Mouse (Mus musculus) ES-E14 (cell line): ENCODE measurements around the gene Sucla2. TPM values are rescaled to one million over a fixed set of nuclear protein-coding genes. Genes with fewer than 3 reads are reported as not detected.

Experiments used
- DNase-seq: peaks from one replicate; pipeline ENCODE4 v3.0.0-alpha.2; 2013; ENCODE audit warnings: low read depth, low spot score
- H3K27ac ChIP-seq: 2 replicates; pipeline ENCODE4 v1.5.1; 2012; ENCODE audit warnings: low read depth, mild to moderate bottlenecking, low read length, moderate library complexity, mixed read lengths; ENCODE audit not compliant: poor library complexity, insufficient read depth, severe bottlenecking
- H3K36me3 ChIP-seq: 2 replicates; pipeline ENCODE4 v1.6.1; 2012; ENCODE audit warnings: mild to moderate bottlenecking, low read length, moderate library complexity, mixed read lengths; ENCODE audit not compliant: control insufficient read depth, poor library complexity, insufficient read depth, severe bottlenecking
- H3K4me1 ChIP-seq, 2 experiments: fragments of 150-350 bp in 1 of 2; sonication (generic) in 1 of 2; 2 replicates each; pipeline ENCODE4 v1.6.1; 2012; ENCODE audit warnings: low read length in 2 of 2, mild to moderate bottlenecking in 1 of 2, mixed read lengths in 1 of 2; ENCODE audit not compliant: control insufficient read depth in 2 of 2, insufficient read depth in 2 of 2, poor library complexity in 1 of 2
- H3K4me3 ChIP-seq, 2 experiments: fragments of 150-350 bp in 1 of 2; sonication (generic) in 1 of 2; 2 replicates each; pipeline ENCODE4 v1.5.1; 2012; ENCODE audit warnings: low read length in 2 of 2, low read depth in 1 of 2, mild to moderate bottlenecking in 1 of 2, mixed read lengths in 1 of 2; ENCODE audit not compliant: insufficient read depth in 1 of 2, poor library complexity in 1 of 2, severe bottlenecking in 1 of 2
- H3K9ac ChIP-seq: 2 replicates; pipeline ENCODE4 v1.6.1; 2012; ENCODE audit warnings: low read depth, mild to moderate bottlenecking, low read length, mixed read lengths; ENCODE audit not compliant: poor library complexity, insufficient read depth, severe bottlenecking
- H3K9me3 ChIP-seq: fragments of 150-350 bp; sonication (generic); 2 replicates; pipeline ENCODE4 v1.6.1; 2012; ENCODE audit warnings: low read depth, mild to moderate bottlenecking, low read length; ENCODE audit not compliant: control insufficient read depth, insufficient read depth
- CHD2 ChIP-seq: IDR thresholded peaks from 2 replicates; pipeline ENCODE4 v1.6.1; 2014; ENCODE audit warnings: mild to moderate bottlenecking, low read depth, low read length, inconsistent platforms
- HCFC1 ChIP-seq: IDR thresholded peaks from 2 replicates; pipeline ENCODE4 v1.6.1; 2012; ENCODE audit warnings: low read length, inconsistent platforms, borderline replicate concordance; ENCODE audit not compliant: insufficient read depth
- MAFK ChIP-seq: IDR thresholded peaks from 2 replicates; pipeline ENCODE4 v1.6.1; 2014; ENCODE audit warnings: mild to moderate bottlenecking, low read depth, low read length, inconsistent platforms; ENCODE audit not compliant: insufficient read depth
- ZC3H11A ChIP-seq: IDR thresholded peaks from 2 replicates; pipeline ENCODE4 v1.6.1; 2012; ENCODE audit warnings: low read depth, mild to moderate bottlenecking, inconsistent platforms, low read length, borderline replicate concordance
- ZNF384 ChIP-seq: IDR thresholded peaks from 2 replicates; pipeline ENCODE4 v1.6.1; 2012; ENCODE audit warnings: low read depth, low read length, inconsistent platforms
- in situ Hi-C, 2 experiments: fragments of 600-800 bp; cut with MboI; formaldehyde crosslinking; loops; one replicate each; pipeline ENCODE4 v1.15.1; 2025; ENCODE audit warnings: low sequenced_read_pairs in 2 of 2, inconsistent platforms in 1 of 2; ENCODE audit not compliant: unreplicated experiment in 2 of 2
- total RNA-seq: library from RNA; depleted of rRNA; stranded (reverse); fragments of 300-350 nt; gene quantifications from 2 replicates; pipeline ENCODE4 v1.2.3, GENCODE M21; 2012

The Sucla2 gene
- total RNA-seq, 1 experiment, result 35.0 TPM

DNA sequence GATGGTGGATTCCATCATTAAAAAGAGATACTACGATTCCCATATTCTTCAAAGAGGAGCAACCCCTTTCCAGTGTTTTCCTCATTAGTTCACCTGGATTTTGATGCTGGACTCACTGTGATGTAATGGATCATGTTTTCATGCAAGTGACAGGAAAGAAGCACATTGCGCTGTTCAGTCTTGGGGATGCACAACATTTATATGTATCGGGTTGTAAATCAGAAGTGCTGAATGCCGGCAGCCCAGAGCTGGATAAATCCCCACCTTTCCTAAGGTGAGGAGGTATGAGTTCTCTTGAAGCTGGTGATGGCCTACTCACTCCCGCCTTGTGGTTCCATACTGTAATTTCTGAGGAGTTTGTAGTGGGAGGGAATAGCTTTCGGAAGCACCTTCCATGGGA is 31.8 kb upstream of the Sucla2 start:
- no peak for DNase-seq
- no peaks in the 10 kb centered on the region for H3K36me3 ChIP-seq
- H3K27ac ChIP-seq, result no peak overlapping the region
- H3K4me1 ChIP-seq, result no peaks in the 10 kb centered on the region
- H3K9me3 ChIP-seq, result no peaks in the 10 kb centered on the region
- TF ChIP-seq ZC3H11A (no peak), ZNF384 (no peak), HCFC1 (no peak), MAFK (no peak), CHD2 (no peak)
- in situ Hi-C loops, result no loop called here
- no peak overlapping the region for H3K9ac ChIP-seq
- no peak overlapping the region for H3K4me3 ChIP-seq

DNA sequence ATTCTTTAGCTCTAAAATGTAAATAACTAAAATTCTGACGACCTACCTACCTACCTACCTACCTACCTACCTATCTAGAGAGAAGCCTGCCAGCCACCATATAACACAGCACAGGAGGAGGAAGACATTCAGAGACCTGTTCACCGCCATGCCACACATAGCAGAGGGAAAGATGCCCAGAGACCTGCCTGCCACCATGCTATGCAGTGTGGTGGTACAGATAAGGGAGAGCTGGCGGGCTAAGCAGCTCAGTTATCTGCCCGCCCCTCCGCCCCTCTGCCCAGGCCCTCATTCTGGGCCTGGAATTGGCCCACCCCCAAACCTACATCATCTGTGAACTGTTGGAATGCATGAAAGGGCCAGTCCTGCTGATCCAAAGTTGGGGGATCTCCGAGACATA is 31.0 kb upstream of the Sucla2 start:
- H3K9ac ChIP-seq, result no peak overlapping the region
- no peak for TF ChIP-seq MAFK
- TF ChIP-seq ZC3H11A, result no peak
- no peak for TF ChIP-seq CHD2
- no peak for TF ChIP-seq HCFC1
- H3K9me3 ChIP-seq, result no peaks in the 10 kb centered on the region
- no peaks in the 10 kb centered on the region for H3K36me3 ChIP-seq
- DNase-seq, result no peak
- H3K4me1 ChIP-seq, result no peaks in the 10 kb centered on the region
- in situ Hi-C loops, result no loop called here
- no peak overlapping the region for H3K27ac ChIP-seq
- no peak overlapping the region for H3K4me3 ChIP-seq

GRCm38 (mm10) chr14:73495753-73496152 is 29.4 kb upstream of the Sucla2 start:
- Histone ChIP-seq H3K36me3 (no peaks in the 10 kb centered on the region), H3K4me3 (no peak overlapping the region), H3K4me1 (no peaks in the 10 kb centered on the region), H3K27ac (no peak overlapping the region), H3K9me3 (no peaks in the 10 kb centered on the region), H3K9ac (no peak overlapping the region)
- TF ChIP-seq ZC3H11A, result no peak
- TF ChIP-seq ZNF384, result no peak
- no peak for TF ChIP-seq MAFK
- TF ChIP-seq CHD2, result no peak
- DNase-seq, result no peak
- in situ Hi-C loops, result no loop called here

DNA sequence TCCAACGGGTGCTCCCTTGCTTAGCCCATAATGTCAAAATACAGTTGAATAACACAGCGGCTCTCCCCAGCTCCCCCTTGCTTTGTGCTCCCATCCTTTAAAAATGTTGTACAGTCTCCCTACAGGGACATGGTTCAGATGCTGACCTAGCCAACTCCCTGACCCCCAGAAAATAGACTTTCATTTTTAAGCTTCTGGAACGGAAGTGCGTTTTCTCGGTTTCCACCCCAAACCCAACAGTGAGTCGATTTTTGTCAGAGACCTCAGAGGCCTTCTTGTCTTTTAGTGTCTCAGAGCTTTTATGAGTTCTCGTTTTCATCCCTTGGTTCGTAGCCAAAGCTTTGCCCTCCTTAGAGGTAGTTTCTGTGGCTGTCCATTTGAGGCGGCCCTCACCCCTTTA is 23.8 kb upstream of the Sucla2 start:
- Histone ChIP-seq H3K4me3 (no peak overlapping the region), H3K9ac (no peak overlapping the region), H3K27ac (no peak overlapping the region), H3K9me3 (no peaks in the 10 kb centered on the region), H3K4me1 (no peaks in the 10 kb centered on the region), H3K36me3 (no peaks in the 10 kb centered on the region)
- no peak for DNase-seq
- TF ChIP-seq MAFK (no peak), CHD2 (no peak), ZNF384 (no peak), ZC3H11A (no peak), HCFC1 (no peak)
- in situ Hi-C loops, result no loop called here

DNA sequence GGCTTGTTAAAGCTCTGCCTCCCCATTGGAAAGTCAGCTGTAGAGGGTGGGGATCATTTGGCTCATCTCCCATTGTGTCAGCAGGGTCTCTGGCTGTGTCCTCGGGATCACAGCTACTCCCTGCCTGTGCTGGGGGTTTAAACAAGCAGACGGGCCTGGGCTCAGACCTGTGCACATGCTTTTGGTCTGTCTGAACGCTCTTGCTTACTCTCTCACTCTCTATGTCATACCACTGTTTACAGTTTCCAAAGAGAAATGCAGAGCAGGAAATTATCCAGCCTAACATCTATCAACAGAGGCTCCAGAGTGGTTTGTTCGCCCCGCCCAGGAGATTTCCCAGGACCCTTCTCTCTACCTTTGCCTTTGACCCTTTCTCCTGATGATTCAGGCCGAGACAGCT is 23.4 kb upstream of the Sucla2 start:
- H3K27ac ChIP-seq, result no peak overlapping the region
- TF ChIP-seq CHD2 (no peak), MAFK (no peak), ZNF384 (no peak), HCFC1 (no peak), ZC3H11A (no peak)
- H3K4me1 ChIP-seq, result no peaks in the 10 kb centered on the region
- H3K4me3 ChIP-seq, result no peak overlapping the region
- H3K9ac ChIP-seq, result no peak overlapping the region
- no peaks in the 10 kb centered on the region for H3K9me3 ChIP-seq
- in situ Hi-C loops, result no loop called here
- no peaks in the 10 kb centered on the region for H3K36me3 ChIP-seq
- no peak for DNase-seq
